Comparison of ENCODE assay signal across 23 mouse cellular contexts in the genomic region with DNA sequence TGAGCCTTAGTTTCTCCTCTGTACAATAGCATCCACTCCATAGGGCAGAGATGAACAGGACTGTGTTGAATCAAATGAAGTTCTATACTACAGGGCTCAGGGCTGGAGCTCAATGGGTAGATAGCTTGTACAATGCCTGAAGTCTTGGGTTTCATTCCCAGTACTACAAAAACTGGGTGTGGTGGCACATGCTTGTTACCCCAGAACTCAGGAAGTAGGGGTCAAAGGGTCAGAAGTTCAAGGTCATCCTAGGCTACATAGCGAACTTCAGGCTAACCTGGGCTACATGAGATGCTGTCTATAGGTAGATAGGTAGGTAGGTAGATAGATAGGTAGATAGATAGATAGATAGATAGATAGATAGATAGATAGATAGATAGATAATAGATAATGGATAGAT. TPM values are rescaled to one million over a fixed set of nuclear protein-coding genes. Genes with fewer than 3 reads are reported as not detected.
A peak's percentile ranks its signal among the peaks of the same experiment; 100 is the strongest.
DNase-seq lines count a peak whose midpoint lies in the region; TF ChIP-seq lines count a peak whose summit lies in the region.
"Had no signal": no experiment of that assay in that cellular context is flagged by ENCODE, and none has a peak within 500 bp of the region (broad histone marks: within the 10 kb centered on the region; RNA-seq: fewer than 3 reads in every experiment).

No protein-coding gene starts in this region.

- peaks cover 75% of the 10 kb centered on the region for H3K4me1 ChIP-seq in cerebellum, adult 2 months (ENCODE audit: control insufficient read depth, insufficient read depth, low read length)
- H3K4me1 ChIP-seq: embryonic facial prominence, embryonic 13.5 days; embryonic facial prominence, embryonic 15.5 days; forebrain, embryonic 12.5 days had no signal

- no peaks in the 10 kb centered on the region for H3K27me3 ChIP-seq in cerebellum, adult 2 months (ENCODE audit: control insufficient read depth, insufficient read depth, low read length)
- H3K27me3 ChIP-seq: embryonic facial prominence, embryonic 13.5 days; embryonic facial prominence, embryonic 15.5 days; forebrain, embryonic 12.5 days had no signal

- DNase-seq in cerebellum, adult 2 months: no peak
- DNase-seq in cerebellum, postnatal 14 days: no peak
- DNase-seq in cerebellum, adult 9-11 months: peak; percentile 34
- DNase-seq in cerebellum, adult 18-20 months: no peak
- DNase-seq in ES-CJ7 (ENCODE audit: low read depth, low spot score) (peak; percentile 37), R1 (ENCODE audit: low read depth, low spot score) (peak; percentile 62)
- DNase-seq in lung, adult 18-20 months: no peak
- DNase-seq: adrenal gland, adult 2 months; adrenal gland, postnatal 10 days; adrenal gland, postnatal 25 days; cerebellum, postnatal 25 days; embryo, embryonic 11 days had no signal

- H3K4me3 ChIP-seq in cerebellum, adult 2 months (replicated peaks; ENCODE audit: insufficient read depth, low read depth, low read length): no peak overlapping the region
- H3K4me3 ChIP-seq: embryonic facial prominence, embryonic 13.5 days; embryonic facial prominence, embryonic 15.5 days; erythroblast, embryonic 14.5 days; forebrain, embryonic 10.5 days; forebrain, embryonic 12.5 days had no signal

- no peak for TF ChIP-seq POLR2A in cerebellum, adult 2 months (IDR thresholded peaks at IDR 0.05; ENCODE audit: borderline replicate concordance, insufficient read depth, low read length)

- peak overlapping the region; percentile 7; the same call in 1 of the 2 replicates for H3K27ac ChIP-seq in cerebellum, adult 2 months (ENCODE audit: insufficient read depth, low read length)
- H3K27ac ChIP-seq: embryonic facial prominence, embryonic 13.5 days; embryonic facial prominence, embryonic 15.5 days; forebrain, embryonic 10.5 days; forebrain, embryonic 12.5 days had no signal

- 80% methylated on average over 1 of the region's 1 CpGs for WGBS in cerebellum, adult 2 months

- TF ChIP-seq CTCF in cerebellum, adult 2 months (IDR thresholded peaks at IDR 0.05; ENCODE audit: borderline replicate concordance, insufficient read depth, low read depth, low read length): no peak

RNA-seq across cellular contexts. Expression of a gene that starts 38.6 kb away (rescaled TPM):
- polyA plus RNA-seq in cerebellum, adult 2 months (2012; rRNA removed): 277 and 287 TPM in 2 replicates
- polyA plus RNA-seq: C2C12; erythroblast, embryonic 14.5 days; G1E; Patski had no signal

RNA-seq across cellular contexts. Expression of a gene that starts 57.0 kb away (rescaled TPM):
- polyA plus RNA-seq in cerebellum, adult 2 months (2012; rRNA removed): not detected in 2 replicates
- polyA plus RNA-seq: adrenal gland, adult 2 months; brain, embryonic 14.5 days; C2C12; embryonic facial prominence, embryonic 11.5 days; embryonic facial prominence, embryonic 13.5 days; embryonic facial prominence, embryonic 15.5 days; erythroblast, embryonic 14.5 days; forebrain, embryonic 10.5 days; forebrain, embryonic 12.5 days; forebrain, embryonic 16.5 days; G1E; Patski had no signal

Comparison
In these comparisons a context has a peak if more than half of its experiments do, and no peak if none do; other contexts are left out.
1. DNase-seq: peak in cerebellum, adult 9-11 months (single experiment), ES-CJ7 (single experiment) and R1 (single experiment); none in cerebellum, adult 2 months (0 of 2), cerebellum, postnatal 14 days (0 of 2), cerebellum, adult 18-20 months (0 of 2) and lung, adult 18-20 months (0 of 2).